Mouse (Mus musculus) stomach, postnatal 0 days (tissue): Measurements from ENCODE around the gene Bmp5.

Experiments used
- CTCF ChIP-seq: IDR thresholded peaks from 2 replicates; pipeline ENCODE4 v1.5.1; 2016; ENCODE audit warnings: antibody characterized with exemption, low read depth, mild to moderate bottlenecking, moderate library complexity
- EP300 ChIP-seq: optimal IDR thresholded peaks from 2 replicates; pipeline ENCODE3; 2016; ENCODE audit warnings: antibody characterized with exemption

- TF ChIP-seq EP300 (no peak), CTCF (no peak)
These were observed 6.4 kb downstream of the Bmp5 start for GRCm38 (mm10) chr9:75781600-75781999.
